Mouse (Mus musculus) urinary bladder, postnatal 14 days (tissue): ENCODE data around the gene Sult1a1.
"Not testable (repeated sequence)": the region's sequence is repeated elsewhere in the genome, so short reads cannot be mapped to it uniquely, and the experiment has no call there.

Source experiments
- DNase-seq: peaks from one replicate; pipeline ENCODE4 v3.0.0; 2021; ENCODE audit warnings: low spot score

Gene Sult1a1

DNA sequence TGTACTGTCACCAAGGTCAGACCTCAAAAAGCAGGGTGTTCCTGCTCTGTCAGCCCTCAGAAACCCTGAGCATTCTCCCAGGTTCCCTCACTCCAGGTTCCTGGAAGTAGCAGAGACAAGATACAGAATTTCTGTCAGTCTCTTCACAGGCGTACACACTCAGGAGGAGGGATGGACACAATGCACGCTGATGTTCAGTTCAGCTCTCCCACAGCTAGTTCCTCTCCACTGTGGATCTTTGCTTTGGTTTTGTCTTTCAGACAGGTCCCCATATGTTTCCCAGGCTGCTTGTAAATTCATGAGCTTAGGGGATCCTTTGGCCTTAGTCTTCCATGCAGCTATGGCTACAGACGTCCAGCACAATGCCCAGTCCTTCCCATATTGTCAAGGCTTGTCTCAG, 20.7 kb upstream of the Sult1a1 start:
- no peak for DNase-seq

DNA sequence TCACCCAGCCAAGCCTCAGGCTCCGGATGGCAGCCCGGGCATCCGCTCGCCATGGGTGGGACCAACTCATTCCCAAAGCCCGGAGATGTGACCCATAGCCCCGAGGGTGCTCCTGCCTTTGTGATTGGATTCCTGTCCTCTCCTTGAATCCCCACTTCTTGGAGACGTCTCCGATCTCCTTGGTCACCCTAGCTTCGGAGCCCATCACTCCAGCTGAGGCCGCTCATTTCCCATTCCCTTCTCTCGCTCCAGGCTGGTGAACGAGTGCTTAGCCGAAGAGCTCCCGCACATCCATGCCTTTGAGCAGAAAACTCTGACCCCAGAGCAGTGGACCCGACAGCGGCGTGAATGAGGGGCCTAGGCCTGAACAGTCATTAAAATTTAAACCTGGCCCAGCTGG, 20.1 kb upstream of the Sult1a1 start:
- DNase-seq, result no peak

DNA sequence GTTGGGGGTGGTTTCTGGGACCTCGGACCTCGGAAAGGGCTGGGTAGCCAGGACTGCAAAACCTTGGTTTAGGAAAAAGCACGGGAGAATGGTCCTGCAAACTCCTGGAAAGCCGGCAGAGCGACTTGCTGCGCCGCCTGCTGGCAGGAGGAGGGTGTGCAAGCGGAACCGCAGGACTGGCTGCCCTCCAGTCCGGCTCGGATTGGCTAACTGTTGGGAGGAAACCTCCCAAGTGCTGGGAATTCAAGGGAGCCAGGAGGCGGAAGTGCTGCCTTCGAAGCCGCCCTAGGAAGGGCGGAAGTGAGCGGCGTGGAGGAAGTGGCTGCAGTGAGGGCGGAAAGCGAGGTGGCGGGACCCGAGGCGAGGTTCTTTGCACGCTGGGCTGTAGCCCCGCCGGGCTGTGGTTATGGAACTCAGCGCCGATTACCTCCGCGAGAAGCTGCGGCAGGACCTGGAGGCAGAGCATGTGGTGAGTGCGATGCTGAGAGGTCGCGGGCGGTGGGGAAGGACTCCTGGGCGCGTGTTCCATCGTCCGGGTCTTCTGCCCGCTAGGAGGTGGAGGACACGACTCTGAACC, 19.5 kb upstream of the Sult1a1 start, which contains the start of gene Slx1b:
TSS of gene Slx1b (minus strand) at position 154 of the 577 bp plus-strand sequence.
- peak; percentile 96 for DNase-seq

DNA sequence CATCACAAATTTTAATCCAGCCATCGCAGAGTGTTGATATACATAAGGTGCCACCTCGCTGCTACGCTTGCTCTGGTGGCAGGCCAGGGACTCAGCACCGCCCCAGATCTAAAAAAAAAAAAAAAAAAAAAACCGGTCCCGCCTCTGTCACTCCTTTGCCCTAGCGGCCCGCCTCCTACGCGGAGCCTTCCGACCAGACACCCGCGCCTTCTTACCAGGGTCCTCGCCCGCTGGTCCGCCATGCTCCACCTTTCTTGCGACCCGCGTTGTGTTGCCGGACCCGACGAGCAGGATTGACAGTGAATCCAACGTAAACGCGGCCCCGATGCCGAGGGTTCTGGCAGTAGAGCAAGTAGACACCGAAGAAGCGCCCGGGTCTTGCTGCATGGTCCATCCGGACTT, 19.0 kb upstream of the Sult1a1 start, which contains the start of gene Bola2:
TSS of gene Bola2 (plus strand) at position 192 of the 402 bp plus-strand sequence.
- peak; percentile 68 for DNase-seq

DNA sequence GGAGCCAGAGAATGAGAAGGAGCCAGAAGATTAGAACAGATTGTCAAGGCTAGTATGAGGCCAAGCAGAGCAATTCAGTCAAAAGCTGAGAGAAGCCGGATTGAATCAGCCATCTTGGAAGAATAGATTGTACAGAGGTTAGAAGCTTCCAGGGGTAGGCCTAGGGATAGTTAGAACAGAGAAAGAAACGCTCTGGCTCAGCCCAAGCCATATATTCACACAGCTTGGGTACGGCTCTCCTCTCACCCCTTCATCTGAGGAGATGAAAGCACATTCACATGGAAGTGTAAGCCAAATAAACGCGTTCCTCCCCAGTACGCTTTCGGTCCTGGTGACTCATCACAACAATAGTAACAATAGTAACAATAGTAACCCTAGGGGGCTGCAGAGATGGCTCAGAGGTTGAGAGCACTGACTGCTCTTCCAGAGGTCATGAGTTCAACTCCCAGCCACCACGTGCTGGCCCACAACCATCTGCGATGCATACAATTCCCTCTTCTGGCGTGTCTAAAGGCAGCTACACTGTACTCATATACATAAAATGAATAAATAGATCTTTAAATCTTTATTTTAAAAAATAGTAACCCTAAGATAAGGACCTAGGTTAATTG, 18.3 kb upstream of the Sult1a1 start:
- no peak for DNase-seq

DNA sequence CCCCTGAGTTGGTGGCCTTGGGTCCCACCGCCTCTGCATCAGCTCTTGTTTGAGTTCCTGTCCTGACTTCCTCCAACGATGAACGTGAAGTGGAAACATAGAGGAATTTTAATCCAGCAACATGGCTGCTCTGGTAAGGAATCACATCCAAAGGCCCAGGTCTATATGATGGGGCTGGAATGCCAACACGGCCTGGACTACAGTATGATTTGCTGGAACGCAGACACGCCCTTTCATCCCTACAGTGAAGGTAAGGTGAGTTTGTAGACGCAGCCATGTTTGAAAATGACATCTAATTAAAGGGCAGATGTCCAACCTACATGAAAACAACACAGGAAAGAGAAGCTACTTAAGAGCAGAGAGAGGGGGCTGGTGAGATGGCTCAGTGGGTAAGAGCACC, 17.5 kb upstream of the Sult1a1 start:
- DNase-seq, result no peak

DNA sequence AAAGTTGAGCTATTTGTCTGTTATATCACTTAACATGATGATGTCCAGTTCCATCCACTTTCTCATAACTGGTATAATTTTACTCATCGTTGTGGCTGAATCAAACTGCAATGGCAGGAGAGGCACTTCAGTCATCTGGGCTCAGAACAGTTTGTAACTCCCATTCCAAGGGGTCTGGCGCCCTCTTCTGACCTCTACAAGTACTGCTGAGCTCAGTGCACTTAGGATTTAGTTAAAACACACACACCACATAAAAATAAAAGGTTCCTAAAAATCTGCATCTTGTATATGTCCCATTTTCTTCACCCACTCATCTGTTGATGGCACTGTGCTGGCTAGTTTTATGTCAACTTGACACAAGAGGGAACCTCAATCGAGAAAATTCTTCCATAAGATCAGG, 17.0 kb upstream of the Sult1a1 start:
- peak; percentile 87 for DNase-seq

DNA sequence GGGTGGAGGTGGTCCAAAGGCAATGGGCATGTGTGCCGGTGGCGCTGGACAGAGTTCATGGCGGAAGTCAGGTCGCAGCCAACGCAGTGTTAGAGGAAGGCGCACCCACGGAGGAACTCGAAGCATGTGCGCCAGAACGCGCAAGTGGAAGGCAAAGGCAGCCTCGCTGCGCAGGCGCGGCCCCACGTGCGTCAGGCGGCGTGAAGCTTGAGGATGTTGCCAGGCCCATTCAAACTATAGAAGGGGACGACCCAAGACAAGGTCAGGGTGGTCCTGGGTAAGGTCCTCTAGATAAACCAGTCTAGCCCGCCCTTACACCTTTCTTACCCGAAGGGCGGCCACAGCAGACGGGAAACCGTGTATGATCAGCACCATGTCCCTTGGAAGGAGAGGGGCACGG, 16.2 kb upstream of the Sult1a1 start:
- no peak for DNase-seq

DNA sequence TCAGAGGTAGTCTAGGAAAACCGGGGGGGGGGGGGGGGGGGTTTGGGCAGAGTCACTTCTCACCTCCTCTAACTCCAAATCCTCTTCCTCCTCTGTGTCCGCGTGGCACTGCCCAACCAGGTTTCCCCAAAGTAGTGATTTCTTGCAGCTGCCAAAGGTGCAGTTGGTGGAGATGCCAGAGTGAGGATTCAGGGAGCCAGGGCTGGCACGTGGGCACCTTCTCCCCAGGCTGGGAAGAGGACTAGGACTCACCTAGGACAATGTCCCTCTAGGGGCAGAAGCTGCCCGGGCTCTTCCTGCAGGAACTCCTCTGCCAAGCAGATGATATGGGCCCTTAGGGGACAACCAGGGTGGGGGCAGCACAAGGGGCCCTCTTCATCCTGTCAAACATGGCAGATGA, 15.4 kb upstream of the Sult1a1 start:
- no peak for DNase-seq

DNA sequence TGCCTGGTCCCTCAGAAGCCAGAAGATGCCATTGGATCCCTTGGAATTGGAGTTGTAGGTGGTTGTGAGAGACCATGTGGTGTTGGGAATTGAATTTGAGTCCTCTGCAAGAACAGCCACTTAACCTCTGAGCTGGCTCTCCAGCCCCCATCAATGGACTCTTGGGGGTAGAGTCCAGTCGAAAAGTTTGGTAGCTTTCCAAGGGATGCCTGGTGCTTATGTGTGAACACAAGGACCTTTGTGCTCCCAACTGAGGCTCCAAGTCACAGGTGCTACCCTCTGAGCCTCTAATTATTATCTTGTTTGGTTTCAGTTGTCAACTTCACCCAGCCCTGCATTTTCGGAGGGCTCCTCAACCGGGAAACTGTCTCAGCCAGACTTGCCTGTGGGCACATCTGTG, 14.5 kb upstream of the Sult1a1 start:
- DNase-seq, result no peak

DNA sequence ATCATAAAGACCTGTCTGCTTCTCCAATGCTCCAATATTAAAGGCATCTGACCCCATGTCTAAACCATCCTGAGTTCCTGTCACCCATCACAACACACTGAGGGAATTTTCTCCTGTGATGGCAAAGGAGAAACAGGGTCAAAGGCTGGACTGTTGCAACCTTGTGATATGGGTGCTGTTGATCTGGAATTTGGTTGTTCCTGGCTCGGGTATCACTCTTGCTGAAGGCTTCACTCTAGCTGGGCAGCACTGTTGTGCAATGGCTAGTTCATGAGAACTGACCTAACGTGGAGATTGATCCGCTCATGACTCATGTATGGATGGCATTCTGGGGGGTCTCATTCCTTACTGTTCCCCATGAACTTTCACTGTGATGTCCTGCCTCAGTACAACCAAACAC, 12.8 kb upstream of the Sult1a1 start:
- no peak for DNase-seq

DNA sequence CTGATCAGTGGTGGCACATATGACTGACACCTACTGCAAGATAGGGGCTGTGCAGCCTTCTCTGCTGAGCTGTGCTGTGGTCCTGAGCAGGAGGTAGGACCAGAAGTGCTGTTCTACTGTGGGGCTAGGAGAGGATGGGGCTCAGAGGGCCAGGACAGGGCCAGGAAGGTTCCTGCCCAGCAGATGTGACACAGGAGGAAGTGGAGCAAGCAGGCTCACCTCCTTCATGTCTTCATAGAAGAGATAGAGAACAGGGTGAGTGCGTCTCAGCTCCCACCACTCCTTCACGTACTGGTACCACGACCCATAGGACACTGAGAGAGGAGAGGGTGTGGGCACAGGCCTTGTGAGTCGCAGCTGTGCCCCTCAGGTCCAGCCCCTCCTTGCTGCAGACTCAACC, 11.9 kb upstream of the Sult1a1 start:
- DNase-seq, result not testable (repeated sequence)

DNA sequence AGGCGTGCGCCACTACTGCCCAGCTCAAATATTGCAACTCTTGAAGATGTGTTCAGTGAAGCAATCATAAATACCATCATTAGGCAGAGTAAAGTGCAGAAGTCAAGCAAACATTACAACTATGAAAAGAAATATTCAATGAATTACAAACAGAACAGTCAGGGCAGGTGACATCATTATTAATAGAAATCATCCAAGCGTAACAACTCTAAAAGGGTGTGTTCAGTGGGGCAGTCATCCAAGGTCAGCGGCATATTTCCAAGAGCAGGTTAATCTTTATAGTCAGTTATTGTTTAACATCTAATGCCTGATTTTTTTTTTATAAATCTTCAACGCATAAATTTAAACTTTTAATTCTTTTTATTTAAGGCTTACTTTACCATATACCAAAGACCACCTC, 5.0 kb upstream of the Sult1a1 start:
- no peak for DNase-seq

DNA sequence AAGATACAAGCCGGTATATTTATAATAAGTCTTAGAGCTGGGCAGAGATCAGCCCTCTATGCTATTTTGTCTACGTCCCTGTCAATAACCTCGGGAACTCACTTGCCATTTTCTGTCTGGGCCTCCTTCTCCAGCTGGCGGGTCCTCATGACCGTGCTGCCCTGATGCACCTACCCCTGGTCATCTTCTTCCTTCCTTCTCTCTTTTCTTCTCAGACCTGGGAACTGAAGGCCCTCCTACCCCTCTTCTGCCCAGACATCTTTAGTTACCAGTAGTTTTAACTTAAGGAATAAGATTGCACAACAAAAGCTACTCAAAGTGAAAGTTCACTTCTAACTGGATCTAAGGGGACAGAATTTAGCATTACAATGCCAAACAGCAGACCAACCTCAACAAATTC, 3.5 kb upstream of the Sult1a1 start:
- DNase-seq, result no peak

DNA sequence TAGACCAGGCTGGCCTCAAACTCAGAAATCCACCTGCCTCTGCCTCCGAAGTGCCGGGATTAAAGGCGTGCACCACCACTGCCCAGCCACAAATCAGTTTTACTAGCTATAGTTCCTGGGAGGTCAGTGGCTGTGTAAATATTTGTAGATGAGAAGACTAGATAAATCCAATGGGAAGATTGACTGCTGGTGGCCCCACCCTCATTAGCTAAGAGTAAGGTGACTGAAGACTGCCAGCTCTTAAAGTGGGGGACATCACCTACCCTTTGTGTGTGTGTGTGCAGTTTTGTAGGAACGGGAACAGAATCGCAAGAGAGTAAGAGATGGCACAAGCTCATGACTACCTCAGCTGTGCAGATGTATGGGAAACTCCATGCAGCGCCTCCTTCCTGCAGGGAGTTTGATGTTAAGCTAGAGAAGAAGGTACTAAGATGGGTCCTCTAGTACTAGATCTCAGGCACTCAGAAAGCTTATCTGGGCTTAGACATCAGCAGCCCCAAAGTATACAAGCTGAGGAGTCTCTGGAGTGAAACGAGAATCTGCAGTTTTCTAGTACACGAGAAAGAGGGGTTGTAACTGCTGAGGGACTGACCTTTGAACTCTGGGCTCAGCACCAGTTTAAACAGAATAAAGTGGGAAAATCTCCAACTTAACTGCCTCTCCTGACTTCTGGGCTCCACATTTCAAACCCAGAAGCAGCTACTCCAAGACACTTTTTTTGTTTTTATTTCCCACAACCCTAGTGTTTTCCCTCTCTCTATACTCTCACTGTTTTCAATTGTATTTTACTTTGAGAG, 2.5 kb upstream of the Sult1a1 start:
- no peak for DNase-seq

DNA sequence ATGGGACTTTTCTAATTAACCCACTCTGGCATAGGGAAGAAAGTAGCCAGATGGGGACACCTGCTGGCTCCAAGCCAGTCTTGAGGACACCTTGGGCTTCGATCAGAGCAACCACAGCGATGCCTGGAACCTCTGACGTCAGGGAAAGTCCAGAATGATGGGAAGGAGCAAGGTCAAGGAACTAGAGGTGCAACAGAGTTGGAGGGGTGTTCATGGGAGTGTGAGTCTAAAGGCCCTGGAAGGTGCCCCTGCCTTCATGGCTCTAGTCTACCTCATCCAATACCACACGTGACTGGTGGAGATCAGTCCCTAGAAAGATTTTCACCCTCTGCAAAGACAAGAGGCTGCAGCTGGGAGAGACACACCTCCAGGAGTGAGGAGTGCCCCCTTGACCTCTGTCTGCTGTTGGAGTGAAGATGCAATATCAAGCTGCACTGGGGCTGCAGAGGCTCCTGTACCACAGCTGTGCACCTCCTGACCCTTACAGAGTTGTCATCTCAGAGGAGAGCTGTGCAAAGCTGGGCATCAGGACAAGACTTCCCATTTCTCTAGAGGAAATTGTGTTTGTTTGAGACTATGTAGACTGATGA, 494 bp upstream of the Sult1a1 start:
- no peak for DNase-seq

DNA sequence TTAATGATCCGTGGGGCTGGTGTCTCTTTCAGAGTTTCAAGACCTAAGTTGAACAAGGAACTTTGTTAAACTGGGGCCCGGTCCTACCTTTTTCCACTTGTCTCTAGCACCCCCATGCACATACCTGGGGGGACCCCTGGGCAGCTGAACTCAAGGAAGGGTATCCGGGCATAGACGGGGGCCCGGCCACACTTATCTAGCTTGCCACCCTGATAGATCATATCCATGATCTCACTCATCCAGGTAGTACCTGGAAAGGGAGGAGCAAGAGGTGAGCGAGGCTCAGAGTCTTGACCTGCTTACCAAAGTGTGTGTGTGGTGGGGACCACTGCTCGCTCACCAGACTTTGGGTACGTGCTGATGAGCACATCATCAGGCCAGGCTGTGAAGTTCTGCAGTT, 1.1 kb downstream of the Sult1a1 start:
- DNase-seq, result no peak

DNA sequence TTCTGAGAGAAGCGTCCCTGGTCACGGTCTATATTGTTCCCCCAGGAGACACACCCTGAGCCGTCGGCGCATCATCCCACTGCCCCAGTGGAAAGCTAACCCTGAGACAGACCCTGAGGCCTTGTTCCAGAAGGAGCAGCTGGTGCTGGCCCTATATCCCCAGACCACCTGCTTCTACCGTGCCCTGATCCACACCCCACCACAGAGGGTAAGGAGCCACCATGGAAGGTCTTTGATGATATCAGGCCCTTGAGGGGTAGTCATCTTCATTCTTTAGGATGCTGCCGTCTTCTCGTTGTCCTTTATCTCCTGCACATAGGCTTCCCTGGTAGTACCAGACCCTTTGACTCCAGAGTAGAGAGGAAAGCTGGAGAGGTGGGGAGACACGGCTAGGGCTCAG, 4.1 kb downstream of the Sult1a1 start:
- no peak for DNase-seq

DNA sequence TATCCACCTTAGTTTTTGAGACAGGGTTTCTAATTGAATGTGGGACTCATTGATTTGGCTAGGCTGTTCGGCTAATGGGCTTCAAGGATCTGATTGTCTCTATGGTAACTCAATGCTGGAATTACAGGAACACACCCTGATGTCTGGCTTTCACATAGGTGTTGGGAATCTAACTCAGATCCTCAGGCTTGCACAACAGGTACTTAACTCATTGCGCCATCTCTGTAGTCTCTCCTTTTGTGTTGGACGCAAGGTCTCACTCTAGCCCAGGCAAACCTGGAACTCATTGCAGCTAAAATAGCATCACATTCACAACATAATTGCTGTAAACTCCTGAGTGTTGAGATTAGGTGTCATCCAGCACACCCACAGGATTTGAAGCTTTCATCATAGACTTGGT, 6.1 kb downstream of the Sult1a1 start:
- DNase-seq, result no peak

DNA sequence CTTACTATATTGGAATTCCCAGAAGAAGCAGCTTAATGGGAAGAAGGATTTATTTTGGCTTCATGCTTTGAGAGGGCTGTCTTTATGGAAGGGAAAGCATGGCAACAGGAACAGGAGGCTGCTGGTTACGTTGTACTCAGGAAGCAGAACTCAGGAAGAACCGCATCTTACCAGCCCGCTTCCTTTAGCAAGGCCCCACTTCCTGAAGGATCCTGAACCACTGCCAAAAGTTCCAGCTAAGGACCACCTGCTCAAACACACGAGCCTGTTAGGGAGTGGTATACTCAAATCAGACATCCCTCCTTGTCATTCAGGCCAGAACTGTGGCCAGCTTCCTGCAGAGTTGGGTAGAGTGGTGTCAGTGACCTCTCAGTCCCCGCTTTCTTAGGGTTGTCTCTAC, 7.8 kb downstream of the Sult1a1 start:
- DNase-seq, result no peak

DNA sequence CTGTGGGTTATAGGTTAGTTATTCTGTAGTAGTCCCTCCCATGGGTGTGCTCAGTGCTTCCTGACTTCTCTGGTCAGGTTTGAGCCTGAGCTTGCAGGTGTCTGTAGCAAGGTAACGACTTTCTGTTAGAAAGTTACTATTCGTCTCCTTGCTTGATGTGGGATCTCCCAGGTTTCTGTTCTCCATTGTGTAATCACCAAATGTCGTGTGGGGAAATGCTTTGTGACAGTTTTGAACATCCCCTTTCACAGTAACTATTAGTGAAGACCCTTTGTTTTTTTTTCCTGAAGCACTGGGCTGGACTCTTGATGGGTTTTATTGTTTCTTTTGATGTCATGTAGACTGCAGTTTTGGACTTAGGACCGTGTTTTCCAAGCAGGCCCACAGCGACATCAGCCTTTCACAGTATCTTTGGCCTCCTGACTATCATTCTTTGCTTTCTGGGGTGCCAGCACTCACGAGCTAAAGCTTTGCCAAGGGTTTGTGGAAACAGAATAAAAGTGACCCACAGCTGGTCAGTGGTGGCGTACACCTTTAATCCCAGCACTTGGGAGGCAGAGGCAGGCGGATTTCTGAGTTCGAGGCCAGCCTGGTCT, 8.6 kb downstream of the Sult1a1 start:
- no peak for DNase-seq

DNA sequence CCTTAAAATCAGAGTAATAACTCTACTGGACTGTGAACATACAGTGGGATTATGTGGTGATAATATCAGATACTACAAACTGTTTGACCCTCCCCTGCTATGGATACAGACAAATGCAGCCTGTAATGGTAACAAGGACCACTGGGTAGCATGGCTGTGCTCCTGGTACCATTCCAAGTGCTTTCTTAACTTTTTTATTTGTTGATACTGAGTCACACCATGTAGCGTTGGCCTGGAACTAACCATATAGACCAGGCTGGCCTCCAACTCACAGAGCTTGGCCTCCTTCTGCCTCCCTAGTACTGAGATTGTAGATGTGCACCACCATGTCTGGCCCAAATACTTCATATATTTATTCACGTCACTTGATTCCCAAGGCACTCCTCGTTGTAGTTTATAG, 11.0 kb downstream of the Sult1a1 start:
- peak; percentile 24 for DNase-seq

DNA sequence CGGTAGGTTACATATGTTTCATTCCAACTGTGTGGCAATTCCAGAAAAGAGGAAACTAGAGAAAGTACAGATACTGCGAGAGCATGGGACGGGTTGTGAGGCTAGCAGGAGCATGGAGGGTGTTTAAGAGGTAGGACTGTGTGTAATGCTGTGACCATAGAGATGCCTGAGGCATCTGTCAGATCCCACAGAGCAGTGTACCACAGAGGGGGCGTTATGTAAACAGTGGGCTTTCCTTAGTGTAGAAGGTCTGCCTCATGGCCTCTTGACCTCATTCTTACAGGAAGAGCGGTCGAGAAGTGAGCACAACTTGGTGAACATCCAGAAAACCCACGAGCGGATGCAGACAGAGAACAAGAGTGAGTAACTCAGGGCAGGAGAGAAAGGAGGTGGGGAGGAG, 12.6 kb downstream of the Sult1a1 start:
- DNase-seq, result no peak
